Mouse (Mus musculus) stomach, postnatal 0 days (tissue): ENCODE results near the gene Kalrn.

ENCODE experiments used
- CTCF ChIP-seq: IDR thresholded peaks from 2 replicates; pipeline ENCODE4 v1.5.1; 2016; ENCODE audit warnings: antibody characterized with exemption, low read depth, mild to moderate bottlenecking, moderate library complexity
- EP300 ChIP-seq: optimal IDR thresholded peaks from 2 replicates; pipeline ENCODE3; 2016; ENCODE audit warnings: antibody characterized with exemption

DNA sequence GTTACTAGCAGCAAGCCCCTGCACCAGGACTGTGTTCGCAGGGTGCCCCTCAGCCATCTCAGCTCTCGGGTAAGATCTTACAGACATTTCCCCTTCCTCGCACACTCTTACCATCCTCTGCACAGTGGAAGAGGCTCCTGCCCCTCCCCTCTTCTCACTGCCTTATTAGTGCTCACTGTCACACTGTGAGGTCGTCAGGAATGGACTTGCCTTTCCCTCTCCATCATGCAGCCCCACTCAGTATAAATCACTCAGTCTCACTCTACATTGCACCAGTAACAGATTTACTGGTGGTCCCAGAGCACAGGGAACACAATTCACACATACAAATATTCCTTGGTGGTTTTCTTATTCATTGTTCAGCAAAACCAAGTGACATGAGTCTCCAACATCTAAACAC is 98.6 kb downstream of the Kalrn start:
- TF ChIP-seq CTCF (no peak), EP300 (no peak)
